Mouse (Mus musculus) testis, adult 2 months (tissue): ENCODE measurements around the gene Mob4.

Source experiments
- CTCF ChIP-seq: fragments of 200-500 bp; IDR thresholded peaks from 2 replicates; pipeline ENCODE4 v1.5.1; 2012; ENCODE audit warnings: low read depth, mild to moderate bottlenecking, inconsistent platforms, low read length, moderate library complexity; ENCODE audit not compliant: control insufficient read depth, insufficient read depth, insufficient replicate concordance
- POLR2A ChIP-seq: fragments of 200-500 bp; IDR thresholded peaks from 2 replicates; pipeline ENCODE4 v1.6.1; 2012; ENCODE audit warnings: low read depth, mild to moderate bottlenecking, inconsistent platforms, low read length, moderate library complexity; ENCODE audit not compliant: control insufficient read depth

GRCm38 (mm10) chr1:55158211-55158610, 27.2 kb downstream of the Mob4 start:
- TF ChIP-seq POLR2A (no peak), CTCF (no peak)
